Mouse (Mus musculus): ENCODE measurements around the gene Cacna1c. TPM values are rescaled to one million over a fixed set of nuclear protein-coding genes. Genes with fewer than 3 reads are reported as not detected.

Cacna1c gene
- total and polyA plus RNA-seq, 2 experiments from 2014 or later = 4.2 to 43.3 TPM

GRCm38 (mm10) chr6:118870241-118870841, 325.9 kb downstream of the Cacna1c start:
- peaks cover 6% of the 10 kb centered on the region for H3K4me1 ChIP-seq (ENCODE audit: insufficient read depth)
- TF ChIP-seq CTCF (IDR thresholded peaks at IDR 0.05; ENCODE audit: low read depth) = no peak
- DNase-seq (no peak), ATAC-seq (peak; percentile 27; the same call in 1 of the 2 replicates)
- no peaks in the 10 kb centered on the region for H3K9me3 ChIP-seq (ENCODE audit: low read length)
- H3K4me3 ChIP-seq (ENCODE audit: low read depth, low read length) = no peak overlapping the region
- no peak overlapping the region for H3K9ac ChIP-seq
- WGBS = 59% methylated on average over 7 of the region's 7 CpGs
- H3K36me3 ChIP-seq (ENCODE audit: insufficient read depth) = no peaks in the 10 kb centered on the region
- H3K4me2 ChIP-seq (ENCODE audit: low read depth) = no peak overlapping the region
- no peak overlapping the region for H3K27ac ChIP-seq (ENCODE audit: low read depth, low read length)
- no peaks in the 10 kb centered on the region for H3K27me3 ChIP-seq (ENCODE audit: insufficient read depth, low read length)

- H3K27me3 ChIP-seq (ENCODE audit: insufficient read depth, low read length) = no peaks in the 10 kb centered on the region
- WGBS = 76% methylated on average over 7 of the region's 7 CpGs
- ATAC-seq = no peak
- H3K9me3 ChIP-seq (ENCODE audit: low read length) = no peaks in the 10 kb centered on the region
- no peak overlapping the region for H3K9ac ChIP-seq
- no peak for DNase-seq
- H3K4me2 ChIP-seq (ENCODE audit: low read depth) = no peak overlapping the region
- no peak overlapping the region for H3K4me3 ChIP-seq (ENCODE audit: low read depth, low read length)
- H3K27ac ChIP-seq (ENCODE audit: low read depth, low read length) = no peak overlapping the region
- H3K4me1 ChIP-seq (ENCODE audit: insufficient read depth) = peaks cover 12% of the 10 kb centered on the region
- no peak for TF ChIP-seq CTCF (IDR thresholded peaks at IDR 0.05; ENCODE audit: low read depth)
- no peaks in the 10 kb centered on the region for H3K36me3 ChIP-seq (ENCODE audit: insufficient read depth)
These were observed 328.8 kb downstream of the Cacna1c start for GRCm38 (mm10) chr6:118867384-118867783.

GRCm38 (mm10) chr6:118866889-118867288, 329.3 kb downstream of the Cacna1c start:
- WGBS = 71% methylated on average over 3 of the region's 3 CpGs

GRCm38 (mm10) chr6:118865777-118866380, 330.3 kb downstream of the Cacna1c start:
- H3K36me3 ChIP-seq (ENCODE audit: insufficient read depth) = no peaks in the 10 kb centered on the region
- no peak overlapping the region for H3K4me2 ChIP-seq (ENCODE audit: low read depth)
- ATAC-seq (no peak), DNase-seq (no peak)
- H3K9me3 ChIP-seq (ENCODE audit: low read length) = no peaks in the 10 kb centered on the region
- no peak overlapping the region for H3K4me3 ChIP-seq (ENCODE audit: low read depth, low read length)
- no peaks in the 10 kb centered on the region for H3K27me3 ChIP-seq (ENCODE audit: insufficient read depth, low read length)
- H3K9ac ChIP-seq = no peak overlapping the region
- H3K27ac ChIP-seq (ENCODE audit: low read depth, low read length) = no peak overlapping the region
- 78% methylated on average over 5 of the region's 5 CpGs for WGBS
- peaks cover 12% of the 10 kb centered on the region for H3K4me1 ChIP-seq (ENCODE audit: insufficient read depth)
- TF ChIP-seq CTCF (IDR thresholded peaks at IDR 0.05; ENCODE audit: low read depth) = no peak

More at GRCm38 (mm10) chr6:118866889-118867288, 329.3 kb downstream of the Cacna1c start:
- H3K36me3 ChIP-seq (ENCODE audit: insufficient read depth) = no peaks in the 10 kb centered on the region
- peaks cover 12% of the 10 kb centered on the region for H3K4me1 ChIP-seq (ENCODE audit: insufficient read depth)
- no peak for TF ChIP-seq CTCF (IDR thresholded peaks at IDR 0.05; ENCODE audit: low read depth)
- H3K9me3 ChIP-seq (ENCODE audit: low read length) = no peaks in the 10 kb centered on the region
- DNase-seq (no peak), ATAC-seq (no peak)
- no peaks in the 10 kb centered on the region for H3K27me3 ChIP-seq (ENCODE audit: insufficient read depth, low read length)
- no peak overlapping the region for H3K27ac ChIP-seq (ENCODE audit: low read depth, low read length)
- no peak overlapping the region for H3K9ac ChIP-seq
- H3K4me3 ChIP-seq (ENCODE audit: low read depth, low read length) = no peak overlapping the region
- H3K4me2 ChIP-seq (ENCODE audit: low read depth) = no peak overlapping the region

- H3K9me3 ChIP-seq (ENCODE audit: low read length) = no peaks in the 10 kb centered on the region
- H3K4me3 ChIP-seq (ENCODE audit: low read depth, low read length) = no peak overlapping the region
- ATAC-seq = no peak
- DNase-seq = no peak
- no peaks in the 10 kb centered on the region for H3K27me3 ChIP-seq (ENCODE audit: insufficient read depth, low read length)
- H3K9ac ChIP-seq = no peak overlapping the region
- H3K4me2 ChIP-seq (ENCODE audit: low read depth) = no peak overlapping the region
- WGBS = 60% methylated on average over 18 of the region's 18 CpGs
- peaks cover 12% of the 10 kb centered on the region for H3K4me1 ChIP-seq (ENCODE audit: insufficient read depth)
- no peaks in the 10 kb centered on the region for H3K36me3 ChIP-seq (ENCODE audit: insufficient read depth)
- no peak for TF ChIP-seq CTCF (IDR thresholded peaks at IDR 0.05; ENCODE audit: low read depth)
- H3K27ac ChIP-seq (ENCODE audit: low read depth, low read length) = peak overlapping the region; percentile 36; the same call in 1 of the 2 replicates
These were observed 331.3 kb downstream of the Cacna1c start for GRCm38 (mm10) chr6:118864696-118865620.

- no peak overlapping the region for H3K4me3 ChIP-seq (ENCODE audit: low read depth, low read length)
- WGBS = 90% methylated on average over 9 of the region's 9 CpGs
- H3K9me3 ChIP-seq (ENCODE audit: low read length) = no peaks in the 10 kb centered on the region
These were observed 333.5 kb downstream of the Cacna1c start for GRCm38 (mm10) chr6:118862727-118863126.

More at GRCm38 (mm10) chr6:118862727-118863126, 333.5 kb downstream of the Cacna1c start:
- Histone ChIP-seq H3K27ac (ENCODE audit: low read depth, low read length) (no peak overlapping the region), H3K27me3 (ENCODE audit: insufficient read depth, low read length) (no peaks in the 10 kb centered on the region), H3K4me2 (ENCODE audit: low read depth) (no peak overlapping the region), H3K36me3 (ENCODE audit: insufficient read depth) (no peaks in the 10 kb centered on the region), H3K9ac (no peak overlapping the region), H3K4me1 (ENCODE audit: insufficient read depth) (peaks cover 12% of the 10 kb centered on the region)
- DNase-seq = no peak
- TF ChIP-seq CTCF (IDR thresholded peaks at IDR 0.05; ENCODE audit: low read depth) = no peak
- no peak for ATAC-seq

All from forebrain, postnatal 0 days (tissue).